15 mouse cellular contexts compared by ENCODE assay signal in genomic region chr2:59533971-59534748, GRCm38 (mm10). TPM values are rescaled to one million over a fixed set of nuclear protein-coding genes. Genes with fewer than 3 reads are reported as not detected.
A peak's percentile ranks its signal among the peaks of the same experiment; 100 is the strongest.
DNase-seq lines count a peak whose midpoint lies in the region; ATAC-seq lines count a peak whose summit lies in the region.
"Had no signal": no experiment of that assay in that cellular context is flagged by ENCODE, and none has a peak within 500 bp of the region (broad histone marks: within the 10 kb centered on the region; RNA-seq: fewer than 3 reads in every experiment).

No protein-coding gene starts in this region.

- no peak overlapping the region for H3K4me2 ChIP-seq in intestine, embryonic 16.5 days (ENCODE audit: low read depth, low read length)
- H3K4me2 ChIP-seq in intestine, embryonic 15.5 days (replicated peaks) = no peak overlapping the region
- H3K4me2 ChIP-seq: forebrain, embryonic 15.5 days; hindbrain, embryonic 13.5 days; liver, embryonic 13.5 days had no signal

- peaks cover 11% of the 10 kb centered on the region for H3K4me1 ChIP-seq in intestine, embryonic 16.5 days (ENCODE audit: control insufficient read depth, insufficient read depth, low read length)
- peaks cover 10% of the 10 kb centered on the region for H3K4me1 ChIP-seq in intestine, embryonic 15.5 days (replicated peaks)

- intact Hi-C loops in heart, postnatal 14 days (cut with DNase I) = loop anchor here (10.0 kb wide), 1 partner anchor 671 kb away; the partner anchor contains the start of genes Baz2b and March7

- no peaks in the 10 kb centered on the region for H3K9me3 ChIP-seq in intestine, embryonic 16.5 days (ENCODE audit: control insufficient read depth, low read length)
- no peaks in the 10 kb centered on the region for H3K9me3 ChIP-seq in intestine, embryonic 15.5 days
- H3K9me3 ChIP-seq: forebrain, embryonic 15.5 days; hindbrain, embryonic 13.5 days; liver, embryonic 13.5 days had no signal

- H3K4me3 ChIP-seq in intestine, embryonic 16.5 days (ENCODE audit: low read length) = no peak overlapping the region
- no peak overlapping the region for H3K4me3 ChIP-seq in intestine, embryonic 15.5 days (replicated peaks)
- H3K4me3 ChIP-seq: forebrain, embryonic 15.5 days; hindbrain, embryonic 13.5 days; liver, embryonic 13.5 days had no signal

- ATAC-seq in intestine, embryonic 16.5 days = 0 out of 2 replicates have a peak, but pooled peaks have one; percentile 16
- ATAC-seq in intestine, embryonic 15.5 days = no peak
- no peak for ATAC-seq in cerebellum, adult (ENCODE audit: insufficient number of reproducible peaks, low FRiP score, low TSS enrichment)
- ATAC-seq: forebrain, embryonic 15.5 days; lung, postnatal 0 days had no signal

- WGBS in intestine, embryonic 16.5 days = 65% methylated on average over 15 of the region's 15 CpGs
- 74% methylated on average over 15 of the region's 15 CpGs for WGBS in intestine, embryonic 15.5 days

- peak; percentile 18 for DNase-seq in CD4-positive helper T cell, adult 2 months (ENCODE audit: low read depth, low spot score)
- peak; percentile 8 to 21 for DNase-seq in heart, adult 9 months (ENCODE audit: low spot score in 2 of 2)
- DNase-seq in heart, postnatal 14 days = peak; percentile 15 to 24
- no peak for DNase-seq in adrenal gland, postnatal 36 days
- DNase-seq in spleen, postnatal 10 days (ENCODE audit: low spot score in 2 of 2) = no peak
- DNase-seq: gastrocnemius, postnatal 25 days; liver, embryonic 13.5 days; spleen, adult 18-20 months had no signal

- H3K27ac ChIP-seq in intestine, embryonic 16.5 days (ENCODE audit: low read length) = 0 out of 2 replicates have a peak overlapping the region, but pooled peaks have one; percentile 27
- no peak overlapping the region for H3K27ac ChIP-seq in intestine, embryonic 15.5 days
- H3K27ac ChIP-seq: forebrain, embryonic 15.5 days; hindbrain, embryonic 13.5 days; liver, embryonic 13.5 days; stomach, postnatal 0 days had no signal

- H3K9ac ChIP-seq in intestine, embryonic 16.5 days (ENCODE audit: low read depth, low read length) = no peak overlapping the region
- H3K9ac ChIP-seq in intestine, embryonic 15.5 days = no peak overlapping the region
- H3K9ac ChIP-seq: forebrain, embryonic 15.5 days; hindbrain, embryonic 13.5 days; liver, embryonic 13.5 days had no signal

- no peaks in the 10 kb centered on the region for H3K27me3 ChIP-seq in intestine, embryonic 16.5 days (replicated peaks; ENCODE audit: control insufficient read depth, insufficient read depth, low read length)
- H3K27me3 ChIP-seq in intestine, embryonic 15.5 days (replicated peaks) = no peaks in the 10 kb centered on the region
- H3K27me3 ChIP-seq: forebrain, embryonic 15.5 days; liver, embryonic 13.5 days had no signal

- no peaks in the 10 kb centered on the region for H3K36me3 ChIP-seq in intestine, embryonic 16.5 days (ENCODE audit: control insufficient read depth, insufficient read depth, low read length)
- no peaks in the 10 kb centered on the region for H3K36me3 ChIP-seq in intestine, embryonic 15.5 days
- H3K36me3 ChIP-seq: forebrain, embryonic 15.5 days; hindbrain, embryonic 13.5 days; liver, embryonic 13.5 days had no signal

RNA-seq across cellular contexts. Expression of gene Dapl1, which starts 49.7 kb away (rescaled TPM):
- not detected in 2 replicates for polyA plus RNA-seq in intestine, embryonic 16.5 days (2015; fragmentation: Nextera tagmentation; extraction: Ambion mirVana)
- polyA plus RNA-seq in intestine, embryonic 15.5 days (2015; fragmentation: Nextera tagmentation; extraction: Ambion mirVana) = 0.28 TPM in 1 of 2 replicates, not detected in the other
- total RNA-seq in heart, postnatal 14 days (2021) = not detected
- total RNA-seq in adrenal gland, postnatal 36 days (2021) = not detected
- total RNA-seq: gastrocnemius, postnatal 25 days had no signal
- polyA plus RNA-seq: forebrain, embryonic 15.5 days; hindbrain, embryonic 13.5 days had no signal

Comparison
In these comparisons a context has a peak if more than half of its experiments do, and no peak if none do; other contexts are left out.
1. DNase-seq: peak in CD4-positive helper T cell, adult 2 months (single experiment), heart, adult 9 months (2 of 2) and heart, postnatal 14 days (2 of 2); none in adrenal gland, postnatal 36 days (0 of 2) and spleen, postnatal 10 days (0 of 2).